Mouse (Mus musculus) MEL (cell line): ENCODE measurements around the gene Palm. TPM values are rescaled to one million over a fixed set of nuclear protein-coding genes. Genes with fewer than 3 reads are reported as not detected.
A peak's percentile ranks its signal among the peaks of the same experiment; 100 is the strongest.

ENCODE experiments used
- DNase-seq: peaks from one replicate; pipeline ENCODE4 v3.0.0; 2011; ENCODE audit warnings: low read depth, low spot score
- H3K27ac ChIP-seq: 2 replicates; pipeline ENCODE4 v1.5.1; 2012; ENCODE audit warnings: low read depth, mild to moderate bottlenecking, control low read depth, low read length, moderate library complexity; ENCODE audit not compliant: control insufficient read depth
- H3K27me3 ChIP-seq, 2 experiments: fragments of 150-350 bp in 1 of 2; sonication (generic) in 1 of 2; 2 replicates each; pipeline ENCODE4 v1.6.1; 2012; ENCODE audit warnings: low read length in 2 of 2, mild to moderate bottlenecking in 2 of 2, improper control_type of control experiment in 1 of 2, moderate library complexity in 1 of 2; ENCODE audit not compliant: insufficient read depth in 2 of 2, control insufficient read depth in 1 of 2
- H3K36me3 ChIP-seq, 2 experiments: 2 replicates each; pipeline ENCODE4 v1.6.1; 2012 to 2014; ENCODE audit warnings: low read length in 2 of 2, improper control_type of control experiment in 1 of 2, inconsistent platforms in 1 of 2, mild to moderate bottlenecking in 1 of 2; ENCODE audit not compliant: insufficient read depth in 2 of 2, control insufficient read depth in 1 of 2
- H3K4me1 ChIP-seq, 2 experiments: fragments of 150-350 bp in 1 of 2; sonication (generic) in 1 of 2; 2 replicates each; pipeline ENCODE4 v1.6.1; 2012; ENCODE audit warnings: low read length in 2 of 2, improper control_type of control experiment in 1 of 2, mild to moderate bottlenecking in 1 of 2; ENCODE audit not compliant: insufficient read depth in 2 of 2, control insufficient read depth in 1 of 2
- H3K4me3 ChIP-seq, 2 experiments: fragments of 150-350 bp in 1 of 2; sonication (generic) in 1 of 2; 2 replicates each; pipeline ENCODE4 v1.5.1; 2012; ENCODE audit warnings: low read depth in 2 of 2, low read length in 2 of 2, mild to moderate bottlenecking in 2 of 2, moderate library complexity in 2 of 2, control low read depth in 1 of 2, improper control_type of control experiment in 1 of 2; ENCODE audit not compliant: control insufficient read depth in 1 of 2, insufficient read depth in 1 of 2
- H3K79me2 ChIP-seq: 2 replicates; pipeline ENCODE4 v1.6.1; 2012; ENCODE audit warnings: mild to moderate bottlenecking, low read length, moderate library complexity; ENCODE audit not compliant: control insufficient read depth, poor library complexity, insufficient read depth
- H3K9ac ChIP-seq: 2 replicates; pipeline ENCODE4 v1.6.1; 2012; ENCODE audit warnings: low read depth, mild to moderate bottlenecking, control low read depth, low read length, moderate library complexity; ENCODE audit not compliant: control insufficient read depth, poor library complexity, severe bottlenecking
- H3K9me3 ChIP-seq: fragments of 150-350 bp; sonication (generic); replicated peaks from 2 replicates; pipeline ENCODE4 v1.6.1; 2012; ENCODE audit warnings: mild to moderate bottlenecking, low read length, improper control_type of control experiment, moderate library complexity; ENCODE audit not compliant: insufficient read depth
- CHD2 ChIP-seq: IDR thresholded peaks from 2 replicates; pipeline ENCODE4 v1.6.1; 2011; ENCODE audit warnings: low read length, improper control_type of control experiment
- CTCF ChIP-seq, 3 experiments: IDR thresholded peaks in 2 of 3; conservative IDR thresholded peaks in 1 of 3; 2 replicates each; pipeline ENCODE4 v1.5.1; 2011 to 2012; ENCODE audit warnings: low read length in 3 of 3, low read depth in 2 of 3, mild to moderate bottlenecking in 2 of 3, improper control_type of control experiment in 1 of 3, inconsistent platforms in 1 of 3, mixed read lengths in 1 of 3, moderate library complexity in 1 of 3; ENCODE audit not compliant: control insufficient read depth in 1 of 3, insufficient read depth in 1 of 3, poor library complexity in 1 of 3, severe bottlenecking in 1 of 3
- E2F4 ChIP-seq: IDR thresholded peaks from 2 replicates; pipeline ENCODE4 v1.6.1; 2011; ENCODE audit warnings: low read depth, low read length, improper control_type of control experiment, borderline replicate concordance
- ETS1 ChIP-seq: IDR thresholded peaks from 2 replicates; pipeline ENCODE4 v1.6.1; 2012; ENCODE audit warnings: low read depth, mild to moderate bottlenecking, inconsistent platforms, low read length, improper control_type of control experiment, moderate library complexity
- GABPA ChIP-seq: IDR thresholded peaks from 2 replicates; pipeline ENCODE4 v1.6.1; 2012; ENCODE audit warnings: low read depth, mild to moderate bottlenecking, inconsistent platforms, low read length, improper control_type of control experiment, moderate library complexity
- GATA1 ChIP-seq: IDR thresholded peaks from 2 replicates; pipeline ENCODE4 v1.6.1; 2011; ENCODE audit warnings: low read depth, low read length, improper control_type of control experiment
- JUND ChIP-seq: IDR thresholded peaks from 2 replicates; pipeline ENCODE4 v1.6.1; 2011; ENCODE audit warnings: low read depth, mild to moderate bottlenecking, improper control_type of control experiment, low read length
- MAX ChIP-seq: IDR thresholded peaks from 2 replicates; pipeline ENCODE4 v1.6.1; 2011; ENCODE audit warnings: low read length, improper control_type of control experiment
- MAZ ChIP-seq: IDR thresholded peaks from 2 replicates; pipeline ENCODE4 v1.6.1; 2012; ENCODE audit warnings: low read depth, mild to moderate bottlenecking, inconsistent platforms, low read length, improper control_type of control experiment
- MXI1 ChIP-seq: IDR thresholded peaks from 2 replicates; pipeline ENCODE4 v1.6.1; 2011; ENCODE audit warnings: mild to moderate bottlenecking, low read depth, low read length, improper control_type of control experiment
- NELFE ChIP-seq: IDR thresholded peaks from 2 replicates; pipeline ENCODE4 v1.6.1; 2011; ENCODE audit warnings: low read depth, low read length, improper control_type of control experiment
- NRF1 ChIP-seq: IDR thresholded peaks from 2 replicates; pipeline ENCODE4 v1.6.1; 2014; ENCODE audit warnings: low read depth, mild to moderate bottlenecking, inconsistent platforms, low read length, improper control_type of control experiment, moderate library complexity; ENCODE audit not compliant: poor library complexity, insufficient read depth, severe bottlenecking
- POLR2AphosphoS2 ChIP-seq: IDR thresholded peaks from 2 replicates; pipeline ENCODE4 v1.6.1; 2011; ENCODE audit warnings: low read length, improper control_type of control experiment
- SIN3A ChIP-seq: IDR thresholded peaks from 2 replicates; pipeline ENCODE4 v1.6.1; 2012; ENCODE audit warnings: low read length, improper control_type of control experiment, inconsistent platforms
- TBP ChIP-seq: IDR thresholded peaks from 2 replicates; pipeline ENCODE4 v1.8.0; 2011; ENCODE audit warnings: low read depth, low read length, improper control_type of control experiment
- USF1 ChIP-seq: IDR thresholded peaks from 2 replicates; pipeline ENCODE4 v1.6.1; 2014; ENCODE audit warnings: low read depth, mild to moderate bottlenecking, inconsistent platforms, low read length, improper control_type of control experiment, moderate library complexity
- USF2 ChIP-seq, 2 experiments: IDR thresholded peaks; 2 replicates each; pipeline ENCODE4 v1.6.1; 2011 to 2012; ENCODE audit warnings: improper control_type of control experiment in 2 of 2, low read length in 2 of 2, borderline replicate concordance in 1 of 2, inconsistent platforms in 1 of 2, low read depth in 1 of 2, mild to moderate bottlenecking in 1 of 2; ENCODE audit not compliant: insufficient read depth in 1 of 2
- polyA plus RNA-seq, 2 experiments: library from polyadenylated mRNA; stranded (reverse) in 1 of 2; unstranded in 1 of 2; fragments of >175 nt in 1 of 2; fragments of >200 nt in 1 of 2; gene quantifications; 2 replicates each; pipeline versions ENCODE4 v1.2.1 to v1.2.4; 2012; ENCODE audit warnings: low replicate concordance in 2 of 2, low read depth in 1 of 2; ENCODE audit not compliant: insufficient read length in 2 of 2, insufficient read depth in 1 of 2, missing spikeins in 1 of 2
- total RNA-seq: library from RNA; depleted of rRNA; stranded (reverse); fragments of 300-350 nt; gene quantifications from 2 replicates; pipeline ENCODE4 v1.2.3, GENCODE M21; 2012

Gene Palm
- total and polyA plus RNA-seq, 3 experiments, result 4.8 to 15.5 TPM; not detected in 1

- DNase-seq, result no peak
- no peaks in the 10 kb centered on the region for H3K36me3 ChIP-seq
- H3K4me1 ChIP-seq, result peaks cover 0 to 14% of the 10 kb centered on the region in 2 experiments; a peak in 2 of 4 replicates
- no peak for TF ChIP-seq SIN3A
- TF ChIP-seq CHD2, result no peak
- no peak for TF ChIP-seq MAX
- TF ChIP-seq POLR2AphosphoS2, result no peak
- TF ChIP-seq, all 39 proteins: peak for 0
- Histone ChIP-seq H3K9me3 (no peaks in the 10 kb centered on the region), H3K4me3 (no peak overlapping the region), H3K27me3 (no peaks in the 10 kb centered on the region), H3K9ac (no peak overlapping the region), H3K27ac (no peak overlapping the region), H3K79me2 (no peaks in the 10 kb centered on the region)
These were observed 29.6 kb downstream of the Palm start for GRCm38 (mm10) chr10:79823011-79823410.

GRCm38 (mm10) chr10:79824413-79824812, 31.0 kb downstream of the Palm start:
- Histone ChIP-seq H3K4me3 (peak overlapping the region; percentile 31 to 59), H3K9ac (no peak overlapping the region), H3K27ac (no peak overlapping the region), H3K79me2 (no peaks in the 10 kb centered on the region), H3K4me1 (peaks cover 0 to 14% of the 10 kb centered on the region in 2 experiments; a peak in 2 of 4 replicates), H3K27me3 (no peaks in the 10 kb centered on the region), H3K36me3 (no peaks in the 10 kb centered on the region), H3K9me3 (no peaks in the 10 kb centered on the region)
- TF ChIP-seq ETS1 (peak; percentile 57), NELFE (no peak), NRF1 (no peak), MXI1 (0 out of 2 replicates have a peak, but pooled peaks have one; percentile 35), JUND (no peak), GATA1 (no peak), CTCF (IDR thresholded peaks at IDR 0.05 in 2 of 3, conservative IDR thresholded peaks at IDR 0.05 in 1 of 3; ENCODE audit: control insufficient read depth in 1 of 3, insufficient read depth in 1 of 3, low read depth in 2 of 3, low read length in 3 of 3, poor library complexity in 1 of 3, severe bottlenecking in 1 of 3) (no peak)
- DNase-seq, result peak; percentile 45

DNA sequence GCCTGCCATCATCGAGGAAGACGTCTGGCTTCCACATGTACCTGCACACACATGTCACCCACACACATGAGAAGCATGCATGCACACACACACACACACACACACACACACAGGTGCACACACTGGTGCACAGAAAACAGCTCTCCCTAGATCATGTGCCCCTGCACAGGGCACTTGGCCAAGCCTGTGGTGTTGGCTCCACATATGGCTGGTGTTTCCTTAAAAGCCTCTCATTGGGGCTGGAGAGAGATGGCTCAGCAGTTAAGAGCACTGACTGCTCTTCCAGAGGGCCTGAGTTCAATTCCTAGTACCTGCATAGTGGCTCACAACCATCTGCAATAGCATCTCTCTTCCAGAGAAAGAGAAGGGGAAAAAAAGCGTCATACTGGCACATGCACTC, 38.2 kb downstream of the Palm start:
- no peak for TF ChIP-seq E2F4
- no peak for TF ChIP-seq NRF1
- peak; percentile 76 for TF ChIP-seq USF1
- TF ChIP-seq MAZ, result no peak
- TF ChIP-seq GABPA, result no peak
- TF ChIP-seq TBP, result peak; percentile 70; the same call in 1 of the 2 replicates
- no peak for TF ChIP-seq USF2 (IDR thresholded peaks at IDR 0.05; ENCODE audit: borderline replicate concordance in 1 of 2, insufficient read depth in 1 of 2, low read depth in 1 of 2, low read length in 2 of 2)
- 0 out of 2 replicates have a peak, but pooled peaks have one; percentile 27 for TF ChIP-seq MAX
- TF ChIP-seq, all 39 proteins: peak for 3
- H3K4me1 ChIP-seq, result peaks cover 3 to 9% of the 10 kb centered on the region in 2 experiments
- no peaks in the 10 kb centered on the region for H3K9me3 ChIP-seq
- H3K79me2 ChIP-seq, result no peaks in the 10 kb centered on the region
- H3K27ac ChIP-seq, result no peak overlapping the region
- no peaks in the 10 kb centered on the region for H3K36me3 ChIP-seq
- H3K4me3 ChIP-seq, result no peak overlapping the region
- DNase-seq, result peak; percentile 45
- H3K27me3 ChIP-seq, result no peaks in the 10 kb centered on the region
- no peak overlapping the region for H3K9ac ChIP-seq
